Mouse (Mus musculus): ENCODE measurements at regions not wholly inside any gene's neighbourhood (a gene's known extent, or its start where the extent isn't known, plus 50 kb on each side); places are given as distances from the start of the nearest gene placed in this dataset.

DNA sequence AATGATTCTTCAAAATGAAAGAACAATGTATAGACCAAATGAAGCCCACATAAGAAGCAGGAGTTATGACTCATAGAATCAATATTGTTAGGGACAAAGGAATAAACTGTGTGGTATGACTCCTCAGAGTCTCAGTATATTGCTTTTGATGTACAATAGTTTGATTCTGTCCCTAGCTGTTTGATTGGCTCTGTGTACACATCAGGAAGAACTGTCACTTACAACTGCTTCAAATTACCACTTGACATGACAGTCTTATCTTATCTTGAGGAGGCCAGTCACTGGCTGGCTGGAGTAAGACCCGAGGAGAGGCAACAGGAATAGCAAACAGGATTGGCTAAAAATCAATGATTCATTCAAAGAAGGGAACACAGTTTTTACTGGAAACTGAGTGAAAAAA, 1333.5 kb upstream of the Gm38303 start:
- no peak for DNase-seq (ENCODE audit: low spot score)

DNA sequence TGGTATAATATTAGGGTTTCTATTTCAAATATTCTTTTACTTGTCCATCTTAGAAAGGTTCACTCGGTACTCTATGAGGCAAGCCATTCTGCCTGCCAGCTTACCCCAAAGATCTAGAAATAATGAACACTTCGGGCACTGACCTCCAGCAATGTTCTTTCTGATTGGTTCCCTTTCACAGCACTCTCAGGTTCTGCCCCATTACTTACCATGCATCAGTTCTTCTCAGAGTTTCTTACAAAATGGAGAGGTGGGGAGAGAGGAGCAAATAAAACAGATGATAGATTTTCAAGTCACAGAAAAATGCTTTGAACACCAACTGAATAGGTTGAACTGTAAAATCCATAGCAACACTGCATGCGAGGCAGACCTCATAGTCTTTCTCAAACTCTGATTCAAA, 1303.8 kb upstream of the Gm38303 start:
- DNase-seq (ENCODE audit: low spot score), result no peak

DNA sequence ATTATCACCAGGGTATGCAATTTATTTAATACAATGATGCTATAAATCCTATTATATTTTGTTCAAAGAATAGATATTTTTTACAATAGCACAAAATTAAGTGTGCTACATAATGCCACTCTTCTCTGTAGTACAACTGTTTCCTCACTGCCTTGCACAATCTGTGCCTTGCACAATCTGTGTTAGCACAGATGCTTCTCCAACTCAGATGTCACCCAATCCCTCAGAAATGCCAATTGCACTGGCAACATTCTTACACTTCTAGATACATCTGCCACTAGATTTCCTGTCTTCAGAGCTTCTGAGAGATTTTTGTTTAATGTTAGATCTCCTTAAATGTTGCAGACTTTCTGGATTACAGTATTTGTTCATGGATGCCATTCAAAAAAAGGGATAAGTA, 1266.0 kb upstream of the Gm38303 start:
- DNase-seq (ENCODE audit: low spot score), result peak; percentile 63

GRCm38 (mm10) chr3:11563851-11564250, 1228.4 kb upstream of the Gm38303 start:
- DNase-seq (ENCODE audit: low spot score), result no peak

- DNase-seq (ENCODE audit: low spot score), result no peak
These were observed 1227.4 kb upstream of the Gm38303 start for GRCm38 (mm10) chr3:11562901-11563300.
